Mouse (Mus musculus) right cerebral cortex, adult 2 months (tissue): ENCODE data around the gene Alox5.

Experiments used
- DNase-seq, 2 experiments: peaks; one replicate each; pipeline ENCODE4 v3.0.0; 2021 to 2022; ENCODE audit warnings: low spot score in 2 of 2

Gene Alox5

GRCm38 (mm10) chr6:116417518-116418315 is 43.3 kb downstream of the Alox5 start:
- no peak for DNase-seq

- DNase-seq: no peak
Observed at GRCm38 (mm10) chr6:116416000-116416552, 44.9 kb downstream of the Alox5 start.

GRCm38 (mm10) chr6:116415126-116415676 is 45.8 kb downstream of the Alox5 start:
- DNase-seq: no peak

GRCm38 (mm10) chr6:116412546-116413325 is 48.2 kb downstream of the Alox5 start:
- DNase-seq: no peak

- no peak for DNase-seq
Observed at GRCm38 (mm10) chr6:116411716-116412115, 49.3 kb downstream of the Alox5 start.

- no peak for DNase-seq
Observed at GRCm38 (mm10) chr6:116410436-116410835, 50.5 kb downstream of the Alox5 start.

GRCm38 (mm10) chr6:116407956-116408657 is 52.9 kb downstream of the Alox5 start:
- no peak for DNase-seq

GRCm38 (mm10) chr6:116407216-116407615 is 53.8 kb downstream of the Alox5 start:
- no peak for DNase-seq

DNA sequence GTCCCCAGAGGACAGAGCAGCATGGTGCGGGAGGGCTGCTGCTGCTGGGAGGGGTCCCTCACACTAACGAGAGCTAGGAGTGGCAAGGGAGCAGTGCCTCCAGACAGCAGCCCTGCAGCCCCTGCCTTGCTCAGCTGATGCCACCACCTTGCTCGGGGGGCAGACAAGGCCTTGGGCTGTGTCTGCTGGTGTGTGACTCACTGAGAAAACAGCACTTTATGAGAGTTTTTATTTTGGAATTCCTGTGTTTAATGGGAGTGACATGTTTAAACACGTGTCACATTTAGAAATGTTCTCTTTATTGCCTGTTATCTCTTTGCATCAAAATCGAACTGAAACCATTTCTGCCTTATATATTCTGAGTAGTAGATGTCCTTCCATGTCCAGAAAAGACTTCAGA is 54.3 kb downstream of the Alox5 start:
- no peak for DNase-seq

DNA sequence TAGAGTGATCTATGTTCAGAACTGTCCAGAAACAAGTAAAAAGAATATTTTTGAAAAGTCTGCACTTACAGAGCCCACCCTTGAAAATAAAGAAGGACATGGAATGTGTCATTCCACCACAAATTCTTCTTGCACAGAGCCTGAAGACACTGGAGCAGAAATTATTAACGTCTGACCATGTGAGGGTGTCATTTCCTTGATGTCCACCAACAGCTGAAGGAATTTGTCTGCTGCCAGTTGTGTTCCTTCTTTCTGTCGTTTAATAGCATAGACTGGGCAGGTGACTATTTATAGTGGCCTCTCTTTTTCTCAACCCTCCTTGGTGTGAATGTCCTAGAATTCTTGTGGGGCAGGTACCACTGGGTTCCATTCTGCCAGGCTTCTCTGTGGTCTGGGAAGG is 54.8 kb downstream of the Alox5 start:
- DNase-seq: no peak

- peak in 1 of 2 experiments; percentile 21 for DNase-seq
Observed at GRCm38 (mm10) chr6:116405715-116406114, 55.3 kb downstream of the Alox5 start.

- no peak for DNase-seq
Observed at GRCm38 (mm10) chr6:116405243-116405642, 55.7 kb downstream of the Alox5 start.

DNA sequence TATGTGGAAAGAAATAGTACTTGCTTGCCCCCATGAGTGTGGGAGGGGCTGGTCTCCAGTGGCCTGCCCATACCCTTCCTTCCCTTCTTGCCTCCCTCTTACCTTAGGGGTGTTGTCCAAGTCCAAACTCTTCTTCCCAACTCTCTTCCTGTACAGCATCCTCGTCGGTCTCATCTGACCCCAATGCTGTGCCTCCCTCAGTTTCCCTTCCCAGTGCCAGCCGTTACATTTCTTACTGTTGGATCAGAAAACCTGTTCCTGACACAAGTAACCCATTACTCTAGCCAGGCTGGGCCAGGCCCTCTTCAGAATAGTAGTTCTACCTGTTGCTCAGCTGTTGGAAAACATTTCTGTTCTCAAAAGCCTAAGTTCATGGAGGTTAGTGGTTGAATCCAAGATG is 58.6 kb downstream of the Alox5 start:
- DNase-seq: no peak

GRCm38 (mm10) chr6:116401746-116402423 is 59.1 kb downstream of the Alox5 start:
- no peak for DNase-seq

DNA sequence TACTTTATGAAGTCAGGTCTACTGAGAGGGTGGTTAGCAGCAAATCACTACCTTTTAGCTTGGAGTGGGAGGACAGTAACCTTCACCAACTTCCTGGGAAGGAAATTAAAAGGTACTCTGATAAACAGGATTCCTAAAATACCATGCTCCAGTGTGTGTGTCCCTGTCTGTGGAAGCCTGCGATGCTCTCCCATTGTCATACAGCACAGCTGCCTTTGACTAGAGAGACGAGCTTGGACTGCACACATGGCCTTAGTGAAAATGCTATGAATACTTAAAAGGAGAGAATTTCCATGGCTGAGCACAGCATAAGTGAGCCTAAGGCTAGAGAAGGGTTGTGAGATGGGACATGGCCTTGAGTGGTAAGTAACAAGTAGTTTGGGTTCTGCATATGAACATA is 62.8 kb downstream of the Alox5 start:
- DNase-seq: no peak

- DNase-seq: no peak
Observed at GRCm38 (mm10) chr6:116397621-116398020, 63.4 kb downstream of the Alox5 start.

DNA sequence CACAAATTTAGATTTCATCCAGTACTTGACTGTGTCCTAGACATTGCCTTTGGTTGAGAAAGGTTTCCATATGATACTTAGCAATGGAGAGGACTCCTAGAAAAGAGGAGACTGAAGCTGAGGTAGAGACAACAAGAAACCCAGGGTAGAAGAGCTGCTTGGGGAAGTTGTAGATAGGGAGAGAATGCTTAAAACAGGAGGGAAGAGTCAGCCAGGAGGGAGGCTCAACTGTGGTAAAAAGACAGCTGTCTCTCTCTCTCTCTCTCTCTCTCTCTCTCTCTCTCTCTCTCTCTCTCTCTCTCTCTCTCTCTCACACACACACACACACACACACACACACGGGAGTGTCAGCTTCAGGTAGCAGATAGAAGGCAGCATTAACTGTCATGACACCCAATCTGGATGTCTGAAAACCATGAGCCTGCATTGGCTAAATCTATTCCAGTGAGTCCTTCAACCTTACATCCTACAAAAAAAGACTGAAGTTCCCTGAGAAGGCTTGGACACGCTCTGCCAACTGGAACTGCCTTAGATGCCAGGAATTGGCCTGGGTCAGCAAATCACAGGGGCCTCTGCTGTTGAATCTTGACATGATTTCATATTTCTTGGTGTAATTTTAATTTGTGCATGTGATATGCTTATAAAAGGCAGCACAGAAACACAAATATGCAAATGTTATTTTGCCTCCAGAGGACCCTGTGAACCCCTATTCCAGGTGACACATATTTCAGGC is 65.9 kb downstream of the Alox5 start:
- DNase-seq: no peak

DNA sequence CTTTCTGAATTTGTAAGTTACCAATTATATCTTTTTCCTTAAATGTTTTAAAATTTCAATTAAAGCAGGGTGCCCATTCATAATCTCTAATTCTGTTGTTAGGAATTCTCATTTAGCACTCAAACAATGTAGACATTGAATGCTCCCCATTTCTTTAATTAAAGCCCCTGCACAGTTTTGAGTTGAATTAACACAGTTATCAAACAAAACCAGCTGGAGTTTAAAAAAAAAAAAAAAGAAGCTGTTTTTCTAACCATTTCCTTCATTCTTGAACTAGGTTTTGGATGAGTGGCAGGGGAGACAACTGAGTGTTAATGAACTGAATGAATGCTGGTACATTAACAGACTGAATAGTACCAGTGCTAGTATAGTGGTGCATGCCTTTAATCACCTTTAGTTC is 71.5 kb downstream of the Alox5 start:
- no peak for DNase-seq

- no peak for DNase-seq
Observed at GRCm38 (mm10) chr6:116388068-116388467, 72.9 kb downstream of the Alox5 start.

DNA sequence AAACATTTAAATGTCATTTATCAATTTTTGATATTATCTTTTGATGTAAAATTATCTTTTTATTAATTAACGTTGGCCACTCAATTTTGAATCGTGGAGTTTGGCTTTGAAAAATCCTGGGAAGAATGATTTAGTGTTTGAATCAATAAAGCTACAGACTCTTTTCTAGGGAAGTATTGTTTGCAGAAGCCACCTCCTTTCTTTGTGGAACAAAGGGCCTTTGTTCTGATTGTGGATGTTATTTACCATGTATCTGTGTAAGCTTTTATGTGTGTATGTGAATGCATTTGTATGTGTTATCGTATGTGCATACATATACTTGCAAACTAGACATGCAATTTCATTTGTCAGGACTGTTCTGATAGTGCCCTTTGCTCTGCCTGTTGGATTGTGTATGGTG is 74.5 kb downstream of the Alox5 start:
- DNase-seq: no peak

- no peak for DNase-seq
Observed at GRCm38 (mm10) chr6:116386045-116386415, 74.9 kb downstream of the Alox5 start.
